Mouse (Mus musculus): ENCODE measurements around the gene Prkar2b.

The Prkar2b gene

DNA sequence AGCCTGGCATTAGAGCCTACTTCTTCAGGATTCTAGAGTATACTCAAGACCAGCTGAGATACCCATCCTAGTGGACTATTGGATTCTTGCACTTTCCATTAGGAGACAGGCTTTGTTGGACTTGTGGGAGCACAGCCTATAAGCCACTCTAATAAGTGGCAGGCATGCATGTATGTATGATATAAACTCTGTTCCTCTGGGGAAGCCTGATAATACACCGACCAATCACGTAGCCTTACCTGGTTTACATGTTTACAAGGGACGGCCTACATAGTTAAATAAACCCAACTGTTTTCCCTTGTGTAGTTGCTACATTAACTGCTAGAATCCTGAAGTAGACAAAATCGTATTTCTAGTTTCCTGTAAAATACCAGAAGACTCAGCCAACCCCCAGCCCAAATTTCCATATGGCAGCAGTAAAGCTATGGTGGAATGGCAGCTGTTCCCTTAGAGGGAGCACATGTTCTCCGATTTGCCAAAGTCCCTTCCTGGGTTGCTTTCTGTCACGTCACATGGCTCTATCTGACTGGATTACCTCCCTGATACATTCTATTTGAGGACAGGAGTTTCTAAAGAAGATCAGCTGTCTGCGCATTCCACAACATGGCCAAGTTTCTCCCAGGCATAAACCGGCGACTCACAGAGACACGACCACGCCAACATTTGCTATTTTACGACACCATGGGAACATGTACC lies 95.4 kb downstream of the Prkar2b start:
- no peak for DNase-seq

DNA sequence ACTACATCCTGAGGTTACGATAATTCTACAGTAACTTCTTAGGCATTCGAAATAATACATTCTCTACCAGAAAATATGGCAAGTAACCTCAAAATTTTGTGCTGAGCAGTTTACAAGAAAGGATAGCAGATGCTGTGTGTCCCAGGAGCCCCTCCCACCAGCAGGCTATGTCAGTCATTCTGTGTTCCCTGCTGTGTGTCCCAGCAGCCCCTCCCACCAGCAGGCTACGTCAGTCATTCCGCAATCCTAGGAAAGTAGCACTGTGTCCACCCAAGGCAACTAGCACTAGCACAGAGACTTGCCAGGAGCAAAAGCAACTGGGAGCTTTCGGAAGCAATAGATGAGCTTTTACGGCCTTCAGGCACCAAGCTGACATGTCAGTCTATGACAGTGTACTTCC lies 97.0 kb downstream of the Prkar2b start:
- no peak for DNase-seq

- DNase-seq, result no peak
Observed at GRCm38 (mm10) chr12:31955843-31956242, 105.3 kb downstream of the Prkar2b start.

GRCm38 (mm10) chr12:31950659-31951031 lies 110.5 kb downstream of the Prkar2b start:
- no peak for DNase-seq

- peak; percentile 98 to 100 for DNase-seq
Observed at GRCm38 (mm10) chr12:31949759-31950658, 111.1 kb downstream of the Prkar2b start, which contains the start of gene Hbp1. Hbp1 (minus strand) TSS chr12:31950535.

GRCm38 (mm10) chr12:31949193-31949741 lies 111.8 kb downstream of the Prkar2b start:
- peak; percentile 87 to 89 for DNase-seq

DNA sequence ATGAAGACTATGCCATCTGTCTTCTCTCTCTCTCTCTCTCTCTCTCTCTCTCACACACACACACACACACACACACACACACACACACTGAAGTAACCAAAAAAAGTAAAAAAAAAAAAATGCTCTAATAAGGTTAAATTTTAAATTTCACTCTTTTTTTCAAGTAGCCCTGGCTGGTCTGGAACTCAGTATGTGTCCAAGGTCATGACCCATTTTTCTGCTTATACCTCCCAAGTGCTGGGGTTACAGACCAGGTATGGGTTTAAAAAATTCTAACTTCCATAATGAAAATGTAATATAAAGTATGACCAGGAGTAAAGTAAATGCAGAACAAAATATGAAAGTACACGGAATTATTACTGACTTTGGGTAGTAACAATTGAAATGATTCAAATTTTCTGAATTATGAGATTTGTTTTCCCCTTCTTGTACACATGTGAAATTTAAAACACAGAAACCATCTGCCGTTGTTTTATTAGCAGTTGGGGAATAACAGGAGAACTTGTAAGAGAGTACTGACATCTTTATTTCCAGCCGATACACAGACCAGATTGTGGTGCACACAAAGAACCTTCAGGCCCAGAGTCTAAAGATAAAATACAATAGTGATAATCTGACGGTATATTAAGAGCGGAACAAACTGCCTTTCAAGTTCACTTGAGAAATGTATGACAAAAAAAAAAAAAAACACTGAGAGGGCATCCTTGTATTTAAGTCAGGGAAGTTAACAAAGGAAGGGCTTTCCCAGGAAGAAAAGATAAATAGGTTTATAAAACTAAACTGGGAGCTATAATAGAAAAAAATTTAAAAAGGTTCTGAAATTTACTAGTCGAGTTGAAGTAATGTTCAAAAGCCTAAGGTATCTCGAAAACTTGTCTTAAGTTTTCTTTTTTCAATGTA lies 112.7 kb downstream of the Prkar2b start:
- no peak for DNase-seq

GRCm38 (mm10) chr12:31947476-31947875 lies 113.6 kb downstream of the Prkar2b start:
- DNase-seq, result peak; percentile 24 to 26

DNA sequence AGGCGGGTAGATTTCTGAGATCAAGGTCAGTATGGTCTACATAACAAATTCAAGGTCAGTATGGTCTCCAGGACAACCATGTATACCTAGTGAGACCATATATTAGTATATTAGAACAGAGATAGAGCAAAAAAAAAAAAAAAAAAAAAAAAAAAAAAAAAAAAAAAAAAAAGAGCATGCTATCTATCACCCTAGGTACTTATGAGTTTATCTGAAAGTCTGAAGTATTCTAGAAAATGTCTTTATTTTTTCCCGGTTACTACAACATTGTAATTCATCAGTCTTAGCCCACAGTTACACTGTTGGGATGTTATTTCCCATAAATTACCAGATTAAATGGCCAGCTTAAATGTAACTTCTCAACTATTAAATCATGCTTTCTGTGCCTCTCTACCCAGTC lies 116.7 kb downstream of the Prkar2b start:
- no peak for DNase-seq

- no peak for DNase-seq
Observed at GRCm38 (mm10) chr12:31943020-31943654, 118.0 kb downstream of the Prkar2b start.

DNA sequence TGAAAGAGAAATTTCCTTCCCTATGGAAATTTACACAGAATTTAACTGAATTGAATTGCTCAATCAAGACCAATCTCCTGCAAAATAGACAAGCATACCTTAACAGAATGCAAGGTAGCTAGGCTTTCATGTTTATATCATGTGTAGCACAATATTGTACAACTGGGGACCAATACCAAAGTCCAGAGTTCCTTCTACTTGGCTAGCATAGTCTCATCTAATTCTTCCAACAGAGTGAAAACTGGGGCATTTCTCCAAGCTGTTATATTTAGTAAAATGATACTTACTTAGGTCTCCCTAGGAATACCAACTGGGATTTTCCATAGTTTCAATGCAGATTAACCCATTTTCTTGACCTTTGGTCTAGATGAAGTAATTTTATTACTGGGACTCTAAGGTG lies 122.1 kb downstream of the Prkar2b start:
- DNase-seq, result no peak

- no peak for DNase-seq
Observed at GRCm38 (mm10) chr12:31938391-31938997, 122.6 kb downstream of the Prkar2b start.

DNA sequence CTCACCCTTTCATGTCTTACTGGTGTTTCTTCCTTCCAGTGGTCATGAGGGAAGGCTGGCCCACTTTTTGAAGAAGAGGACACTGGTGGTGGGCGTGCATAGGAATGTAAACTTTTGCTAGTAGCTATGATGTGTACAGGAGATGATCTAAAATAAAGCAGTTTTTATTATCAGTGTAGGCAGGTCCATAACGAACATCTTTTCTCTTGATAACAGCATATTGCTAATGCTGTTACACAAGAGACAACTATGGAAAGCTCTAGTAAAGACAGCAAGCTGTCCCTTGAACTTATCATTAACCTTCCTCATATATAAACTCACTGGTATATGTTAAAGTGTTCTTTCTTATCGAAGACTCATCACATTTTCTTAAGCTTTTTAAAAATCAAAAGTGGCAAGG lies 123.5 kb downstream of the Prkar2b start:
- DNase-seq, result no peak

GRCm38 (mm10) chr12:31936657-31937300 lies 124.3 kb downstream of the Prkar2b start:
- DNase-seq, result no peak

DNA sequence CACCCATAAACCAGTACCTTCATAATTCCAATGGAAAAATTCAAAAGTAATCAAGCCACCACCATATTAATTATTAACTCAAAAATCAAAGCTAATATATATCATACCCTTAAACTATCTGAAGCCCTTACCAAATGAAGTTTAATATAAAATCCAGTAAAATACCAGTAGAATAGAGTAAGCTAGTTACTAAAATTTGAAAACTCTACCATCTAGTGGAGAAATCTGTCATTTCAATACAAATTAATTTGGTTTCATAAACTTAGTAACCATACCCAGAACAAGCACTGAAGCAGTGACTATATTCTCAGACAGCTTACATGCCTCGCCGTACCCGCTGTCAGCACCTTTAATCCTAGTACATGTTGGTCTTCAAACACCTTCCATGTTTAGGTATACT lies 129.3 kb downstream of the Prkar2b start:
- no peak for DNase-seq

DNA sequence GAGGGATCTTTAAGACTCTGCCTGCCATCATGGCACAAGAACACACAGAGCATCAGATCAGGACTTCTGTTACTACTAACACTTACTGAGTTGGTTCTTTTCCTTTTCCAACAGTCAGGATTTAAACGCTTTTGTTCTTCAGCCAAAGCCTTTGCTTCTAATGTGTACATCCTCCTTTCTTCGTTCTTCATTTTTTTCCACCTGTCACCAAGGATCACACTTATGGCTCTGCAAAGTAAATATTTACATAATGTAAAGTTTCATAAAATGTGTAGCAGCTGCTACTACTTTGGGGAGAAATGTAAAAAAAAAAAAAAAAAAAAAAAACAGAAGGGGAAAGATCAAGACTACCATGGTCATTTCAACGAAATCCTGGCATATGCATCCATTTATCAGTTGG lies 132.6 kb downstream of the Prkar2b start:
- no peak for DNase-seq

- peak; percentile 96 for DNase-seq
Observed at GRCm38 (mm10) chr12:31926661-31927061, 134.4 kb downstream of the Prkar2b start.

- no peak for DNase-seq
Observed at GRCm38 (mm10) chr12:31925343-31925742, 135.8 kb downstream of the Prkar2b start.

GRCm38 (mm10) chr12:31924135-31924534 lies 137.0 kb downstream of the Prkar2b start:
- DNase-seq, result no peak

DNA sequence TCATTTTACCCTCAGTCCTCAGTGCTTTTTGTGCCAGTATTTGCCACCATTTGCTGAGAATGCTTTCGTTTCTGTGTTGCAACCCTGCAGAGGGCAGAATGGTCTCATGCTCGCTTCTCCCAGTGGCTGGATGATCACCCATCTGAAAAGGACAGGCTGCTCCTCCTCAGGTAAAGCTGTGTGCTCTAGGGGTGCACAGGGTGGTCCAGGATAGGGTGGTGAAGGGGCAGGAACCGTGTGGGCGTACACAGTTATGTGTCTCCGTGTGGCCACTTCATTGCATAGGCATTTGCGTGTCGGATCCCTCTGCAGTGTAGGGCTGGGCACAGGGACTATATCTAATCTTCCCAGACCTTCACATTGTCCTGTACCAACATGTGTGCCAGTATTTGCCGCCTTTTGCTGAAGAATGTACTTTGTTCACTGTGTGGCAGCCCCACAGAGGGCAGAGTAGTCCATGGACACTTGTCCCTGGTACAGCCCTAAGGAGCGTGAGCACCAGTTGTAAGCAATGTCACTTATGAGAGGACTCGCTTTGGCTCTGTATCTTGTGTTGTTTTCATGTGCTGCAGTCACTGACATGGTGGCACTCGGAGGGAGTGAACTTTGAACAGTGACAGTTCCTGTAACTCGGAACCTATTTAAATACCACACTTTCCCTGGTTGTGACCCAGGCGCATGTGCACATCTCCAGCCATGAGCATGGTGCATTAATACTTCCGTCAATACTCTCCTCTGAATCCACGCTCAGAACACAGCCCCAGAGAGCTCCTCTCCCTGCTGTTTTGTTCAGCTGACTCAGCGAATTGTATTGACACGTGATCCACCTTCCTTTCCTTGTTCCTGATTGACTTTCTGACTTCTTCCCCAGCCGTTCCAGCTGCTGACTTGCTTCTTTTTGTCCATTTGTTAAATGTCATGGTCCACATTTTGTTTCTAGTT lies 140.4 kb downstream of the Prkar2b start:
- no peak for DNase-seq

All from cerebellum, adult 18-20 months (tissue).